Mouse (Mus musculus): ENCODE data around the gene Mlph. TPM values are rescaled to one million over a fixed set of nuclear protein-coding genes. Genes with fewer than 3 reads are reported as not detected.

Gene Mlph
- polyA plus RNA-seq, 1 experiment from 2014 or later: 0.09 TPM

- Histone ChIP-seq H3K9ac (no peak within 1 kb of the TSS), H3K27ac (no peak within 1 kb of the TSS), H3K27me3 (no peaks in the 10 kb centered on the region), H3K4me1 (no peaks in the 10 kb centered on the region), H3K4me2 (no peak within 1 kb of the TSS), H3K9me3 (replicated peaks) (no peaks in the 10 kb centered on the region), H3K36me3 (ENCODE audit: poor library complexity, severe bottlenecking) (no peaks in the 10 kb centered on the region), H3K4me3 (no peak within 1 kb of the TSS)
- WGBS: 81% methylated on average over 8 of the region's 8 CpGs
- ATAC-seq: no peak
Measured at GRCm38 (mm10) chr1:90952808-90953207, 37.9 kb downstream of the Mlph start, which contains the start of gene Prlh. TSS of gene Prlh (plus strand) at chr1:90953108.

GRCm38 (mm10) chr1:90953688-90954087, 38.8 kb downstream of the Mlph start:
- WGBS: 76% methylated on average over 11 of the region's 11 CpGs
- H3K4me2 ChIP-seq: no peak overlapping the region
- no peak overlapping the region for H3K4me3 ChIP-seq
- no peaks in the 10 kb centered on the region for H3K36me3 ChIP-seq (ENCODE audit: poor library complexity, severe bottlenecking)
- no peak overlapping the region for H3K9ac ChIP-seq
- no peak for ATAC-seq
- H3K27me3 ChIP-seq: 0 out of 2 replicates have a peak, but pooled peaks cover 5% of the 10 kb centered on the region
- H3K4me1 ChIP-seq: no peaks in the 10 kb centered on the region
- H3K9me3 ChIP-seq (replicated peaks): no peaks in the 10 kb centered on the region
- H3K27ac ChIP-seq: no peak overlapping the region

GRCm38 (mm10) chr1:90956245-90957096, 41.6 kb downstream of the Mlph start:
- Histone ChIP-seq H3K9ac (no peak overlapping the region), H3K27me3 (0 out of 2 replicates have a peak, but pooled peaks cover 5% of the 10 kb centered on the region), H3K36me3 (ENCODE audit: poor library complexity, severe bottlenecking) (no peaks in the 10 kb centered on the region), H3K4me2 (no peak overlapping the region), H3K9me3 (replicated peaks) (no peaks in the 10 kb centered on the region), H3K4me1 (no peaks in the 10 kb centered on the region), H3K4me3 (no peak overlapping the region), H3K27ac (no peak overlapping the region)
- ATAC-seq: peak; percentile 77
- WGBS: 35% methylated on average over 7 of the region's 7 CpGs

GRCm38 (mm10) chr1:90962526-90962925, 47.6 kb downstream of the Mlph start:
- Histone ChIP-seq H3K4me3 (no peak overlapping the region), H3K27ac (no peak overlapping the region), H3K9ac (no peak overlapping the region), H3K4me2 (no peak overlapping the region), H3K36me3 (ENCODE audit: poor library complexity, severe bottlenecking) (no peaks in the 10 kb centered on the region), H3K27me3 (0 out of 2 replicates have a peak, but pooled peaks cover 5% of the 10 kb centered on the region), H3K9me3 (replicated peaks) (no peaks in the 10 kb centered on the region), H3K4me1 (peaks cover 10% of the 10 kb centered on the region)
- WGBS: 54% methylated on average over 4 of the region's 4 CpGs
- ATAC-seq: no peak

- no peak overlapping the region for H3K9ac ChIP-seq
- H3K36me3 ChIP-seq (ENCODE audit: poor library complexity, severe bottlenecking): no peaks in the 10 kb centered on the region
- H3K4me1 ChIP-seq: peaks cover 15% of the 10 kb centered on the region
- no peak overlapping the region for H3K4me3 ChIP-seq
- 0 out of 2 replicates have a peak, but pooled peaks cover 5% of the 10 kb centered on the region for H3K27me3 ChIP-seq
- H3K4me2 ChIP-seq: no peak overlapping the region
- H3K27ac ChIP-seq: no peak overlapping the region
- no peak; the same call in 1 of the 2 replicates for ATAC-seq
- 22% methylated on average over 3 of the region's 3 CpGs for WGBS
- H3K9me3 ChIP-seq (replicated peaks): no peaks in the 10 kb centered on the region
Measured at GRCm38 (mm10) chr1:90962994-90963393, 48.1 kb downstream of the Mlph start.

GRCm38 (mm10) chr1:90967583-90967982, 52.7 kb downstream of the Mlph start:
- Histone ChIP-seq H3K9ac (no peak overlapping the region), H3K27ac (no peak overlapping the region), H3K4me3 (no peak overlapping the region), H3K27me3 (no peaks in the 10 kb centered on the region), H3K36me3 (ENCODE audit: poor library complexity, severe bottlenecking) (no peaks in the 10 kb centered on the region), H3K4me2 (no peak overlapping the region), H3K4me1 (peaks cover 19% of the 10 kb centered on the region), H3K9me3 (replicated peaks) (no peaks in the 10 kb centered on the region)
- WGBS: 45% methylated on average over 7 of the region's 7 CpGs
- peak; percentile 74 for ATAC-seq

GRCm38 (mm10) chr1:90968649-90969048, 53.8 kb downstream of the Mlph start:
- no peak overlapping the region for H3K4me2 ChIP-seq
- H3K36me3 ChIP-seq (ENCODE audit: poor library complexity, severe bottlenecking): no peaks in the 10 kb centered on the region
- no peak overlapping the region for H3K9ac ChIP-seq
- H3K4me1 ChIP-seq: peaks cover 16% of the 10 kb centered on the region
- H3K27me3 ChIP-seq: no peaks in the 10 kb centered on the region
- no peaks in the 10 kb centered on the region for H3K9me3 ChIP-seq (replicated peaks)
- no peak for ATAC-seq
- no peak overlapping the region for H3K4me3 ChIP-seq
- H3K27ac ChIP-seq: no peak overlapping the region
- WGBS: 89% methylated on average over 4 of the region's 4 CpGs

- 51% methylated on average over 9 of the region's 9 CpGs for WGBS
- Histone ChIP-seq H3K36me3 (ENCODE audit: poor library complexity, severe bottlenecking) (no peaks in the 10 kb centered on the region), H3K9ac (no peak within 1 kb of the TSS), H3K9me3 (replicated peaks) (no peaks in the 10 kb centered on the region), H3K4me3 (no peak within 1 kb of the TSS), H3K4me1 (peaks cover 23% of the 10 kb centered on the region), H3K27me3 (no peaks in the 10 kb centered on the region), H3K27ac (no peak within 1 kb of the TSS), H3K4me2 (no peak within 1 kb of the TSS)
- ATAC-seq: no peak
Measured at GRCm38 (mm10) chr1:90969347-90969784, 54.5 kb downstream of the Mlph start, which contains the start of gene Rab17. TSS of gene Rab17 (minus strand) at chr1:90969661.

GRCm38 (mm10) chr1:90969881-90970390, 55.1 kb downstream of the Mlph start:
- Histone ChIP-seq H3K27me3 (no peaks in the 10 kb centered on the region), H3K4me1 (peaks cover 29% of the 10 kb centered on the region), H3K27ac (no peak overlapping the region), H3K9ac (no peak overlapping the region), H3K4me2 (no peak overlapping the region), H3K36me3 (ENCODE audit: poor library complexity, severe bottlenecking) (no peaks in the 10 kb centered on the region), H3K4me3 (no peak overlapping the region), H3K9me3 (replicated peaks) (no peaks in the 10 kb centered on the region)
- 76% methylated on average over 10 of the region's 10 CpGs for WGBS
- no peak for ATAC-seq

- no peaks in the 10 kb centered on the region for H3K27me3 ChIP-seq
- no peak overlapping the region for H3K4me2 ChIP-seq
- H3K9me3 ChIP-seq (replicated peaks): no peaks in the 10 kb centered on the region
- no peaks in the 10 kb centered on the region for H3K36me3 ChIP-seq (ENCODE audit: poor library complexity, severe bottlenecking)
- H3K9ac ChIP-seq: no peak overlapping the region
- H3K27ac ChIP-seq: no peak overlapping the region
- H3K4me1 ChIP-seq: peaks cover 29% of the 10 kb centered on the region
- 18% methylated on average over 9 of the region's 9 CpGs for WGBS
- H3K4me3 ChIP-seq: no peak overlapping the region
- ATAC-seq: peak; percentile 73
Measured at GRCm38 (mm10) chr1:90972911-90973573, 58.2 kb downstream of the Mlph start.

- 84% methylated on average over 2 of the region's 2 CpGs for WGBS
- Histone ChIP-seq H3K4me3 (no peak overlapping the region), H3K27ac (no peak overlapping the region), H3K27me3 (no peaks in the 10 kb centered on the region), H3K9me3 (replicated peaks) (no peaks in the 10 kb centered on the region), H3K36me3 (ENCODE audit: poor library complexity, severe bottlenecking) (no peaks in the 10 kb centered on the region), H3K4me2 (no peak overlapping the region), H3K9ac (no peak overlapping the region), H3K4me1 (peaks cover 29% of the 10 kb centered on the region)
- no peak for ATAC-seq
Measured at GRCm38 (mm10) chr1:90973574-90973911, 58.7 kb downstream of the Mlph start.

All from forebrain, embryonic 13.5 days (tissue).